Mouse (Mus musculus) embryo, embryonic 11.5 days (tissue): Measurements from ENCODE around the gene Crat.
"Not testable (repeated sequence)": the region's sequence is repeated elsewhere in the genome, so short reads cannot be mapped to it uniquely, and the experiment has no call there.

Experiments
- DNase-seq: peaks from one replicate; pipeline ENCODE4 v3.0.0-alpha.2; 2012; ENCODE audit warnings: low read depth, low spot score

The Crat gene

GRCm38 (mm10) chr2:30440211-30440700 is 24.6 kb upstream of the Crat start:
- DNase-seq = no peak

GRCm38 (mm10) chr2:30439631-30440030 is 24.0 kb upstream of the Crat start:
- DNase-seq = no peak

GRCm38 (mm10) chr2:30437791-30438190 is 22.2 kb upstream of the Crat start:
- no peak for DNase-seq

- no peak for DNase-seq
These were observed 21.2 kb upstream of the Crat start for GRCm38 (mm10) chr2:30436809-30437208.

- DNase-seq = no peak
These were observed 20.5 kb upstream of the Crat start for GRCm38 (mm10) chr2:30436156-30436545.

- peak; percentile 69 for DNase-seq
These were observed 19.9 kb upstream of the Crat start for GRCm38 (mm10) chr2:30435326-30436155.

- no peak for DNase-seq
These were observed 13.5 kb upstream of the Crat start for GRCm38 (mm10) chr2:30429156-30429555.

- no peak for DNase-seq
These were observed 5.8 kb upstream of the Crat start for GRCm38 (mm10) chr2:30421432-30421831.

- DNase-seq = no peak
These were observed 3.5 kb upstream of the Crat start for GRCm38 (mm10) chr2:30419112-30419511.

GRCm38 (mm10) chr2:30418259-30418658 is 2.6 kb upstream of the Crat start:
- DNase-seq = no peak

GRCm38 (mm10) chr2:30417595-30418165 is 2.1 kb upstream of the Crat start:
- DNase-seq = no peak

GRCm38 (mm10) chr2:30417154-30417553 is 1.5 kb upstream of the Crat start:
- not testable (repeated sequence) for DNase-seq

GRCm38 (mm10) chr2:30416649-30416965 is 994 bp upstream of the Crat start:
- no peak for DNase-seq

- DNase-seq = peak; percentile 87
These were observed 479 bp upstream of the Crat start, which contains the start of gene Ptpa for GRCm38 (mm10) chr2:30415936-30416648. TSS of gene Ptpa (plus strand) at chr2:30416039.

GRCm38 (mm10) chr2:30414681-30415080 is 932 bp downstream of the Crat start:
- no peak for DNase-seq

- no peak for DNase-seq
These were observed 1.5 kb downstream of the Crat start for GRCm38 (mm10) chr2:30414101-30414500.

GRCm38 (mm10) chr2:30413038-30413973 is 2.3 kb downstream of the Crat start:
- DNase-seq = no peak

- no peak for DNase-seq
These were observed 6.0 kb downstream of the Crat start for GRCm38 (mm10) chr2:30409454-30410176.

- no peak for DNase-seq
These were observed 7.0 kb downstream of the Crat start for GRCm38 (mm10) chr2:30408452-30409100.

- DNase-seq = no peak
These were observed 7.8 kb downstream of the Crat start for GRCm38 (mm10) chr2:30407778-30408177.
